Mouse (Mus musculus) spleen, adult 18-20 months (tissue): Measurements from ENCODE around the gene Abhd4.

ENCODE experiments used
- DNase-seq, 2 experiments: peaks; one replicate each; pipeline ENCODE4 v3.0.0; 2022; ENCODE audit warnings: mixed read lengths in 2 of 2

The Abhd4 gene

DNA sequence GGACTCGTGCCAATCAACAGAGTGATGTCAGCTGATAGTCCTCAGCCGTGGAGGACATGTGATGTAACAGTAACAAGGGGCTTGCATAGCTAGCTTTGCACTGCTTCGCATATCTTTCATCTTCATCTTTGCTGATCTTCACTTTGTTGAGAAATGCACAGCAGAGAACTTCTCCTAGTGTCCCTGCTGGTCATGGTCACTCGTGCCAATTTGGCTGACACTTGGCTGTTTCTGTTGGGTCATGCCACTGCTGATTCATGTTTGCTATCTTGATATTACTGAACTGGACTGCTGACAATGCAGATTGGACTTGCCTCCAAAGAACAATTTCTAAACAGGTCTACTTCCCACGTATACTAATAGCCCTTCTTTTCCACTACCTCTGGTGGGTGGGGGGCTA lies 46.1 kb downstream of the Abhd4 start:
- no peak for DNase-seq

DNA sequence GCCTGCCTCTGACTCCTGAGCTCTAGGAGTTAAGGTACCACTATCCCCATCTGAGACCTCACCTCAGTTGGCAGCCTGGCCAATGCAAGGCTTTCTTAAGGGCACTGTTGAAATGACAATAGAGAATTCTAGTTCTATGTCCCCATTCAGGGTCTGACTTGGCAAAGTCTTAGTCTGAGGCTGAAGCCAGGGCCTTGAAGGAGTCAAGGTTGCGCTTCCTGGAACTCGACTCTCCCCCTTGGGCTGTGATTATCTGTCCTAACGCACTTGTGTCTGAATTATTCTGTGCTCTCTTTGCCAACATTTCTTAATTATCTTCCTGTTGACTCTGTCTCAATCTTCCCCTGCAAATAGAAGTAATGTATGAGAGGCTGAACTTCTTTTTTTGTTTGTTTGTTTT lies 46.7 kb downstream of the Abhd4 start:
- no peak for DNase-seq

DNA sequence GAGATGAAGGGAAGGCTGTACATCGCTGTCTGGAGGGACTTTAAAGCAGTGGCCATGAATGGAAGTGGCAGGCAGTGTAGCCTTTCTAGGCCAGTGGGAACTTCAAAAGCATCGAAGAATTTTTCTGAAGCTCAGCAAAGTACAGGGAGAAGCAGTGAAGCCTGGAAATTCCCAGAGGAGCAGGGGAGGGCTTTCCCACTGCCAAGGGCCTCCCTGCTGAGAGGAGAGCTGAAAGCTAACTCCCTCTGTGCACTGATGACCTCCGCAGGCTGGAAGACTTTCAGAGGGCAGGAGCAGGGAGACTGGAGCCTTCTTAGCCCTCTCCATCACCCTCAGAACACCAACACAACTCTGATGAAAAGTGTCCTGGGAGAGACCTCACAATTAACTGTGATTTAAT lies 57.8 kb downstream of the Abhd4 start:
- DNase-seq = no peak
